Mouse (Mus musculus) E14TG2a.4 (cell line): Measurements from ENCODE around the gene Praf2.
"Not testable (repeated sequence)": the region's sequence is repeated elsewhere in the genome, so short reads cannot be mapped to it uniquely, and the experiment has no call there.

Experiments used
- H3K27me3 ChIP-seq: 2 replicates; pipeline ENCODE4 v1.6.1; 2014; ENCODE audit warnings: low read length, control low read depth; ENCODE audit not compliant: insufficient read depth
- H3K36me3 ChIP-seq: 2 replicates; pipeline ENCODE4 v1.6.1; 2014; ENCODE audit warnings: low read length, control low read depth; ENCODE audit not compliant: insufficient read depth
- H3K4me1 ChIP-seq: replicated peaks from 2 replicates; pipeline ENCODE4 v1.6.1; 2014; ENCODE audit warnings: low read depth, low read length, control low read depth
- H3K4me3 ChIP-seq: replicated peaks from 2 replicates; pipeline ENCODE4 v1.5.1; 2014; ENCODE audit warnings: mild to moderate bottlenecking, low read length
- H3K9me3 ChIP-seq: 2 replicates; pipeline ENCODE4 v1.6.1; 2014; ENCODE audit warnings: low read length, control low read depth
- CTCF ChIP-seq: conservative IDR thresholded peaks from 2 replicates; pipeline ENCODE4 v1.5.1; 2014; ENCODE audit warnings: low read length
- NANOG ChIP-seq: IDR thresholded peaks from 2 replicates; pipeline ENCODE4 v1.6.1; 2014; ENCODE audit warnings: borderline replicate concordance, low read length, mixed read lengths
- POU5F1 ChIP-seq: IDR thresholded peaks from 2 replicates; pipeline ENCODE4 v1.6.1; 2014; ENCODE audit warnings: low read length, borderline replicate concordance

Praf2 gene

DNA sequence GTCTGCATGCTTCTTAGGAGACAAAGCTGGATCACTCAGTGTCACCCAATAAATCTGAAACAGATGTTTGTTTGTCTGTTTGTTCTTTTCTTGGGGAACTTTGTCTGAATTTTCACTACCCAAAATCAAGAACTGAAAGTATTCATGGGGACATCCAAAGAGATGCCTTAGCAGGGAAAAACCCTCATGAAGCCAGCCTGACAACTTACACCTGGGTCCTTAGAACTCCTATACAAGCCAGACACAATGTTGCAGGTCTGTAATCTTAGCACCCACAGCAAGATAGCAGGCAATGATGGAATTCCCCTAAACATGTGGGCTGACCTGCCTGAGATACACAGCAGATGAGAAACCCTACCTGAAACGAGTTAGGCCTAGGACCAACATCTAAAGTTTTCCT lies 16.7 kb downstream of the Praf2 start:
- H3K4me1 ChIP-seq: peaks cover 45% of the 10 kb centered on the region
- no peaks in the 10 kb centered on the region for H3K9me3 ChIP-seq
- no peak overlapping the region for H3K4me3 ChIP-seq
- no peaks in the 10 kb centered on the region for H3K27me3 ChIP-seq
- TF ChIP-seq NANOG (no peak), CTCF (no peak), POU5F1 (no peak)
- H3K36me3 ChIP-seq: peaks cover 7% of the 10 kb centered on the region

DNA sequence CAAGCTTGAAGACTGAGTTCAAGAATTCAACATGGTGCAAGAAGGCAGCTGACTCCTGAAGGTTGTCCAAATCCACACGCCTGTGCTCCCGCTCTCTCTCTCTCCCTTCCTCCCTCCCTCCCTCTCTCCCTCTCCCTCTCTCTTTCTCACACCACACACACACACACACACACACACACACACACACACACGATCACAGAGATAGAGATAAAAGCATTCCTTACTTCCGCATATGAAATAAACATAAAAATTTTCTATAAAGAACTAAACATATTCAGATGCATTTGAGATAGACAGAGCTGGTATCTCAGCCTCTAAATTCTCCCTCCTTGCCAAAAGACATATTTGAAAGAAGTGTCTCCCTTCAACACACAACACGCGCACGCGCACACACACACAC lies 17.2 kb downstream of the Praf2 start:
- H3K27me3 ChIP-seq: no peaks in the 10 kb centered on the region
- no peak overlapping the region for H3K4me3 ChIP-seq
- TF ChIP-seq CTCF (no peak), NANOG (no peak), POU5F1 (no peak)
- H3K9me3 ChIP-seq: no peaks in the 10 kb centered on the region
- peaks cover 7% of the 10 kb centered on the region for H3K36me3 ChIP-seq
- H3K4me1 ChIP-seq: peaks cover 43% of the 10 kb centered on the region

- H3K36me3 ChIP-seq: peaks cover 7% of the 10 kb centered on the region
- no peaks in the 10 kb centered on the region for H3K9me3 ChIP-seq
- TF ChIP-seq CTCF: no peak
- H3K27me3 ChIP-seq: no peaks in the 10 kb centered on the region
- H3K4me3 ChIP-seq: peak within 1 kb of the TSS; percentile 93
- H3K4me1 ChIP-seq: peaks cover 29% of the 10 kb centered on the region
Measured at GRCm38 (mm10) chrX:7750432-7751116, 22.3 kb downstream of the Praf2 start, which contains the start of gene Ccdc120. Ccdc120 (minus strand) TSS chrX:7750905.

GRCm38 (mm10) chrX:7753627-7754026 lies 25.4 kb downstream of the Praf2 start:
- H3K27me3 ChIP-seq, H3K4me3 ChIP-seq, H3K9me3 ChIP-seq, H3K36me3 ChIP-seq: not testable (repeated sequence)
- H3K4me1 ChIP-seq: peaks cover 22% of the 10 kb centered on the region

GRCm38 (mm10) chrX:7762137-7762920 lies 34.1 kb downstream of the Praf2 start, which contains the start of gene Tfe3:
Tfe3 (plus strand) TSS chrX:7762560.
- TF ChIP-seq CTCF (no peak), POU5F1 (no peak), NANOG (no peak)
- Histone ChIP-seq H3K36me3 (peaks cover 14% of the 10 kb centered on the region), H3K4me3 (peak within 1 kb of the TSS; percentile 91), H3K4me1 (peaks cover 16% of the 10 kb centered on the region), H3K9me3 (no peaks in the 10 kb centered on the region), H3K27me3 (no peaks in the 10 kb centered on the region)

- Histone ChIP-seq H3K36me3 (peaks cover 20% of the 10 kb centered on the region), H3K4me1 (peaks cover 21% of the 10 kb centered on the region), H3K4me3 (peak overlapping the region; percentile 91), H3K27me3 (no peaks in the 10 kb centered on the region), H3K9me3 (no peaks in the 10 kb centered on the region)
- TF ChIP-seq POU5F1 (no peak), CTCF (no peak), NANOG (no peak)
Measured at GRCm38 (mm10) chrX:7762921-7763197, 34.6 kb downstream of the Praf2 start.

- peak overlapping the region; percentile 91 for H3K4me3 ChIP-seq
- H3K9me3 ChIP-seq: no peaks in the 10 kb centered on the region
- TF ChIP-seq NANOG (no peak), CTCF (no peak), POU5F1 (no peak)
- H3K27me3 ChIP-seq: no peaks in the 10 kb centered on the region
- H3K4me1 ChIP-seq: peaks cover 30% of the 10 kb centered on the region
- H3K36me3 ChIP-seq: peaks cover 29% of the 10 kb centered on the region
Measured at GRCm38 (mm10) chrX:7763631-7764393, 35.6 kb downstream of the Praf2 start.

DNA sequence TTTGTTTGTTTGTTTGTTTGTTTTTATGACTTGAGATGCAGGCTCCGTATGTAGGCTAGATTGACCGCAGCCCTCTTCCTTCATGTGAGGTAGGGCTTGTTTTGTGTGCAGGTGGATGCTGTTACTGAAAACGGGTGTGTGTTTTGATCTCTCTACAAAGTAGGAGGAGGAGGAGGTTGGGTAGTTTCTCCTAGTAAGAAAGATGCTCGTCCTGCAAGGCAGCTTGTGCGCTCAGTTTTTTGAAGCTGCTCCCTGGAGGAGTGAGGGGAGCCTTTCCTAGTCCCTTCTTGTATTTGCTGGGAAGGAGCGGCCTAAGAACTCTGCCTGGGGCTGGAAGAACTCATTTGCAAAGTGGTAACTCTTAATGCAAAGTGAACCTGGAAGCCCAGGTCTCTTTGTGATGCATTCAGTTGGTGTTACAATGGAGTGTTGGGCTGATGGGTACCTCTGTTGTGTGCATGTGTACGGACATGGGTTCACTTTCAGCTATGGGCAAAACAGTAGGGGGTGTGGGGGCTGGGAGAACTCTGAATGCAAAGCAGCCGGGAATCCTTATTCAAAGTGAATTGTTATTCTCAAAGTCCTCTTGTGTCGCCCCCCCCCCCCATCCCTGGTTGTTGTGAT lies 36.5 kb downstream of the Praf2 start:
- H3K4me3 ChIP-seq: peak overlapping the region; percentile 91
- no peak for TF ChIP-seq CTCF
- peak; percentile 85 for TF ChIP-seq POU5F1
- peak; percentile 79 for TF ChIP-seq NANOG
- H3K36me3 ChIP-seq: peaks cover 39% of the 10 kb centered on the region
- H3K4me1 ChIP-seq: peaks cover 39% of the 10 kb centered on the region
- H3K9me3 ChIP-seq: no peaks in the 10 kb centered on the region
- no peaks in the 10 kb centered on the region for H3K27me3 ChIP-seq
